Mouse (Mus musculus) intestine, embryonic 15.5 days (tissue): ENCODE results near the gene Ttc16. TPM values are rescaled to one million over a fixed set of nuclear protein-coding genes. Genes with fewer than 3 reads are reported as not detected.
A peak's percentile ranks its signal among the peaks of the same experiment; 100 is the strongest.

ENCODE experiments used
- ATAC-seq: fragments of 200-750 bp; cut with Nextera tagmentation; 2 replicates; pipeline ENCODE4 v1.8.0; 2017; ENCODE audit warnings: moderate TSS enrichment, moderate library complexity
- H3K27ac ChIP-seq: fragments of 300-500 bp; sonication (generic); 2 replicates; pipeline ENCODE4 v1.5.1; 2015; ENCODE audit warnings: mild to moderate bottlenecking, inconsistent platforms
- H3K27me3 ChIP-seq: fragments of 300-500 bp; sonication (generic); replicated peaks from 2 replicates; pipeline ENCODE4 v1.6.1; 2015; ENCODE audit warnings: inconsistent platforms
- H3K36me3 ChIP-seq: fragments of 300-500 bp; sonication (generic); 2 replicates; pipeline ENCODE4 v1.6.1; 2015; ENCODE audit warnings: inconsistent platforms
- H3K4me1 ChIP-seq: fragments of 300-500 bp; sonication (generic); replicated peaks from 2 replicates; pipeline ENCODE4 v1.6.1; 2015; ENCODE audit warnings: inconsistent platforms
- H3K4me2 ChIP-seq: fragments of 300-500 bp; sonication (generic); replicated peaks from 2 replicates; pipeline ENCODE4 v1.6.1; 2015; ENCODE audit warnings: mild to moderate bottlenecking, inconsistent platforms
- H3K4me3 ChIP-seq: fragments of 300-500 bp; sonication (generic); replicated peaks from 2 replicates; pipeline ENCODE4 v1.5.1; 2015; ENCODE audit warnings: inconsistent platforms
- H3K9ac ChIP-seq: fragments of 300-500 bp; sonication (generic); 2 replicates; pipeline ENCODE4 v1.6.1; 2015; ENCODE audit warnings: inconsistent platforms
- H3K9me3 ChIP-seq: fragments of 300-500 bp; sonication (generic); 2 replicates; pipeline ENCODE4 v1.6.1; 2016; ENCODE audit warnings: inconsistent platforms
- WGBS: fragments of 180-500 bp; shearing (Covaris S2); methylation state at CpG from one replicate; pipeline ENCODE4 v1.1.7; 2015; 5-methylcytosine and 5-hydroxymethylcytosine counted together
- polyA plus RNA-seq: library from polyadenylated mRNA; unstranded; fragments of >200 nt; fragmentation: Nextera tagmentation; extraction: Ambion mirVana; gene quantifications from 2 replicates; pipeline ENCODE4 v1.2.1, GENCODE M21; 2015

Ttc16 gene
- polyA plus RNA-seq, 1 experiment from 2014 or later = 0.29 TPM

DNA sequence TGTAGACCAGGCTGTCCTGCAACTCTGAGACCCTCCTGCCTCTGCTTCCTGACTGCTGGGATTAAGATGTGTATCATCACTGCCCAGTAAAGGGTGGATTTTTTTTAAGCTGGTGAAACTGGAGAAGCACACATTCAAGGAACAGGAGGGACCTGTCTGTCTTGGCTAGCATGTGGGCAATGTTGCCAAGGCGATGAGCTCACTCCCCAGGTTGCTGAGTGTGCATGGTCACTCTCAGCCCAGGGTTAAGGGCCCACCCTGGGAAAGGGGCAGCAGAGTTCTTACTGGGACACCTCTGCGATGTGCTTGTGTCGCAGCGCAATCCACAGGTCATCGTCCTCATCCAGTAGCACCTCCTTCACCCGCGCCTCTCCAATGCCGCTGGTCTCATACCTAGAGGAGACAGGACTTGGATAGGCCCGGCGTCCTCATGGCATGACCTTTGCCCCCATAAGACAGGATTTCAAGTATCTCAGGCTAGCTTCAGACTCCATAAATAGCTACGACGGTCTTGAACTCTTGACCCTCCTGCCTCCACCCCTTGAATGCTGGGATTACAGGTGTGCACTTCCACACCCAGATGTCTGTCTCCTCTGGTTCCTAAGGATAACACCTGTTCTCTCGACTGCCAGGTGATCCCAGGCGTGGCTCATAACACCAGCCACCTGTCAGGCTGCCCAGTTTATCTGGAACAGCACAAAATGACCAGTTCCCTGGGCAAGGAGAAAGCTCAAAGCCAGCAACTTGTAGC, 33.6 kb upstream of the Ttc16 start:
- Histone ChIP-seq H3K9ac (no peak overlapping the region), H3K27me3 (no peaks in the 10 kb centered on the region), H3K36me3 (peaks cover 9% of the 10 kb centered on the region; the same call in 1 of the 2 replicates), H3K4me3 (no peak overlapping the region), H3K9me3 (no peaks in the 10 kb centered on the region), H3K4me2 (no peak overlapping the region), H3K27ac (no peak overlapping the region), H3K4me1 (no peaks in the 10 kb centered on the region)
- ATAC-seq = peak; percentile 76
- 80% methylated on average over 14 of the region's 14 CpGs for WGBS

DNA sequence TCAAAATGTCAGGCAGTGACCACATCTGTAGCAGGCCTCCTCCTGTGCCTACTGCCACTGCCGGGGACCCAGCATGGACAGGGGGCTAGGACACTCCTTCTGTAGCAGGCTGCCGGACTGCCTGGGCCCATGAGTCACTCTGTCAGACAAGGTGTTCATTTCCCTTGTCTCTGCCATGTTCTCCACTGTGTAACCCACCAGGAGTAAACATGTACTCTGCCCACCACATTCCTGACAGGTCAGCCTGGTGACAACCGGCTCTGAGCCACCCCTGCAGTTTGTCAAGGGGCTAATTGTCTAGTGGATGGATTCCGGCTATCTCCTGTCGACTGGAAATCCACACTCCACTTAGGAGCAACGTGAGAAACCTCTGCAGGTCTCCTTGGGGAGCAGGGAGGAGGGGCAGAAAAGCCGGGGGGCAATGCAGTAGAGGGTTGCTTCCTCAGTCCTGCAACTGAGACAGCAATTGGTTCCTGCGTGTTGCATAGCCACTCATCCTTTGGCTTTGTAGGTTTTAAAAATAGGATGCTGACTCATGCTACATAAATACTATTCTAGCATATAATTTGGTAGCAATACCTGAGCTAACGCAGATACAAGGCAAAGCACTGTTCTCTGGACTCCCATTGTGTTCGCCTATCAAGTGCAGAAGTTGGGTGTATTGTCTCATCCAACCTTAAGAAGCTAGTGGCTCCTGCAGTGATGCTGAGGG, 23.0 kb upstream of the Ttc16 start:
- peaks cover 9% of the 10 kb centered on the region for H3K36me3 ChIP-seq
- WGBS = 51% methylated on average over 10 of the region's 10 CpGs
- H3K4me2 ChIP-seq = no peak overlapping the region
- no peak overlapping the region for H3K9ac ChIP-seq
- no peak overlapping the region for H3K27ac ChIP-seq
- no peaks in the 10 kb centered on the region for H3K27me3 ChIP-seq
- ATAC-seq = no peak
- H3K4me3 ChIP-seq = no peak overlapping the region
- no peaks in the 10 kb centered on the region for H3K4me1 ChIP-seq
- H3K9me3 ChIP-seq = no peaks in the 10 kb centered on the region

DNA sequence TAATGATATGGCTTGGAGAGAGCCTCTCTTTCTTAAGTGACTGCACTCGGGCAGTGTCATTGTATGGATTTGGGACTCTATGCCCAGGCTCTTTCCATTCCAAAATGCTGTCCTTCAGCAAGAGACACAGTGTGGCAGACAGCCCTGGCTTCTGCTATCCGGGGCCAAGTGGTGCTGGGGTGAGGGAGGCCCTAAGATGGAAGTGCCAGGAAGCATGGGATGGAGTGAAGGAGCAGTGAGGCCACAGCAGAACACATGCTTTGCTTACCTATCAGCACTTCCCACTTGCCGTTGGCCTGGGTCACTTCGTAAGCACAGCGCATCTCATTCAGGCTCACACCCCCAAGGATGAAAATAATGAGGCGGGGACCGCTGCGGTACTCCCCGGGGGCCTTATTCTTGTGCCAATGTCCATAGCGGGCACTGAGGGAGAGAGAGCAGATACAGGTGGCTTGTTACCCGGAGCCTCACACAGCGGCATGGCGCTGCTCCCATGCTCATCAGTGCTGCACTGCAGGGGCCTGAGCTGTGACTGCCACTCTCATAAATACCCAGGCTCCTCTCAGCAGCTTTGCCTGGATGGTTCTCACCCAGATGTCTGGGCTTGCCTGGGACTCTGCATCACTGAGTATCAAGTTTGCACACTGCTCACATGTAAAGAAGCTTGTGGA, 20.4 kb upstream of the Ttc16 start:
- no peaks in the 10 kb centered on the region for H3K27me3 ChIP-seq
- H3K27ac ChIP-seq = no peak overlapping the region
- no peak overlapping the region for H3K4me2 ChIP-seq
- H3K36me3 ChIP-seq = peaks cover 9% of the 10 kb centered on the region
- no peak overlapping the region for H3K9ac ChIP-seq
- ATAC-seq = no peak
- no peaks in the 10 kb centered on the region for H3K4me1 ChIP-seq
- 90% methylated on average over 13 of the region's 13 CpGs for WGBS
- no peak overlapping the region for H3K4me3 ChIP-seq
- no peaks in the 10 kb centered on the region for H3K9me3 ChIP-seq

DNA sequence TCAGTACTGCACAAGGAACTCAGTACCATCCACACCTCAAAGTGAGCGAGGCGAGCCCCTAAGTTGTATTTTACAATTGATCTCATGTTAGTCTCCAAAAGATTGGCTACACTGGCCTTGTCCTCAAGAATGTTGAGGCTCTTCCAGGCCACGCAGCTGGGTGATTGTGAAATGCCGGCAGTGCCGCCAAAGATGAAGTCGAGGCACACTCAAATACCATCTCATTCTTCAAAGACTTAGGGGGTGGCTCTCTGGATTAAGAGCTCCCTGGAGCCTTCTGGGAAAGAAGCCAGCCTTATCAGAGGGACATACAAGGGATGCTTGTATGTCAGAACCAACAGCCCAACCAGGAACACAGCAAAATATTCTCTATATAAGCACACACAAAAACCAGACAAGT, 15.9 kb upstream of the Ttc16 start:
- Histone ChIP-seq H3K9ac (no peak overlapping the region), H3K4me3 (no peak overlapping the region), H3K9me3 (no peaks in the 10 kb centered on the region), H3K27me3 (no peaks in the 10 kb centered on the region), H3K36me3 (0 out of 2 replicates have a peak, but pooled peaks cover 2% of the 10 kb centered on the region), H3K4me2 (no peak overlapping the region), H3K27ac (no peak overlapping the region), H3K4me1 (no peaks in the 10 kb centered on the region)
- ATAC-seq = no peak
- 75% methylated on average over 6 of the region's 6 CpGs for WGBS

DNA sequence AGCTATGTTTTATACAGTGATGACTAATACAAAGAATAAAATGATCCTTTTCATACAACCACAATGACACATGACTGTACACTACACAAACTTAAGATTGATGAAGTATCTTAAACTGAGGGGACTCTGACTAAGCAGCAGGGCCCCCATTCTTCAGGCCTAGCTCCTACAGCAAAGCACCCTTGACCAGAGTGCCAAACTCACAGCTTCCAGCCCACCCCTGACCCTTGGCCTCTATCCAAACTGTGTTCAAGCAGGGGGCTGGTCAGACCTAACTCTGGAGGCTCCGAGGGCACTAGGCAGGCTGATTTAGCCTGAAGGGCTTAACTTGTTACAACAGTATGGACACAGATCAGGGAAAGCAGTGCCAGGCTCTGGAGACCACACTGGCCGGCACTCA, 13.1 kb upstream of the Ttc16 start:
- WGBS = 59% methylated on average over 2 of the region's 2 CpGs
- H3K4me1 ChIP-seq = no peaks in the 10 kb centered on the region
- ATAC-seq = no peak
- H3K9ac ChIP-seq = no peak overlapping the region
- no peak overlapping the region for H3K27ac ChIP-seq
- H3K9me3 ChIP-seq = no peaks in the 10 kb centered on the region
- no peaks in the 10 kb centered on the region for H3K27me3 ChIP-seq
- H3K4me3 ChIP-seq = no peak overlapping the region
- no peaks in the 10 kb centered on the region for H3K36me3 ChIP-seq
- no peak overlapping the region for H3K4me2 ChIP-seq

DNA sequence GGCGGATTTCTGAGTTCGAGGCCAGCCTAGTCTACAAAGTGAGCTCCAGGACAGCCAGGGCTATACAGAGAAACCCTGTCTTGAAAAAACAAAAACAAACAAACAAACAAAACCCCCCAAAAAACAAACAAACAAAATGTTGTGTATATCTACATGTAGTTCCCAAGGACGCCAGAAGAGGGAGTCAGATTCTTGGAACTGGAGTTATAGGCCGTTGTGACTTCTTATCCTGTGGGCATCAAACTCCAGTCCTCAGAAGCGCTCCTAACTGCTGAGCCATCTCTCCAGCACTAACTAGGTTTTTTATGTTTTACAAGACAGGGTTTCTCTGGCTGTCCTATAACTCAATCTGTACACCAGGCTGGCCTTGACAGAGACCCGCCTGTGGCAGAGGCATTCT, 11.7 kb upstream of the Ttc16 start:
- Histone ChIP-seq H3K27ac (no peak overlapping the region), H3K27me3 (no peaks in the 10 kb centered on the region), H3K9ac (no peak overlapping the region), H3K4me2 (no peak overlapping the region), H3K36me3 (no peaks in the 10 kb centered on the region), H3K4me3 (no peak overlapping the region), H3K4me1 (no peaks in the 10 kb centered on the region), H3K9me3 (no peaks in the 10 kb centered on the region)
- 64% methylated on average over 6 of the region's 6 CpGs for WGBS
- no peak for ATAC-seq

DNA sequence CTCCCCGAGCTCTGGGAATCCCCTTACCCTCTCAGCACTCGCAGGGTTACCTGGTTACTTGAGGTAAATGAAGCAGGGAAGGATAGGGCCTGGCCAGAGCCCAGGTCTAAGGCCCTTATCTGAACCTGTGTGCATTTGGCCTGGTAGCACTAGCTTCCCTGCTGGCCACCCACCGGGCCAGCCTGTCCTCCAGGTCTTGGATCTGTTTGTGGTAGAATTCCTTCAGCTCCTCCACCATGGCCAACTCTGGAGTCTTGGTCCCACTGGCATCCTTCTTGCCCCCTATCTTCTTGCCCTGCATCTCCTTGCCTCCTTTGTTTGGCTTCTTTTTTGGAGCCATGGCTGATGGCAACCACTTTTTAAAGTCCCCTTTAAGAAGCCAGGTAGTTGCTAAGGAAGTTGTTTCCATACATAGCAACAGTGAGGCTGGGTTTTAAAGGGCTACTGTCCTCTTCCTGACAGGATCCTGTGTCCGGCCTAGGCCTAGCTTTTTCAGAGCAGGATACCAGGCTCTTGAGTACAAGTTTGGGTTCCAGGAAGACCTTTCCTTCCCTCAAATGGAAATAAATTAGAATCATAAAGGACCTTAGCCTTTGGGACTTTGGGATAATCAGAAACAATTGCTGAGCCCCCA, 8.7 kb upstream of the Ttc16 start, which contains the start of gene Cfap157:
TSS of gene Cfap157 (minus strand) at position 381 of the 634 bp plus-strand sequence.
- ATAC-seq = no peak

DNA sequence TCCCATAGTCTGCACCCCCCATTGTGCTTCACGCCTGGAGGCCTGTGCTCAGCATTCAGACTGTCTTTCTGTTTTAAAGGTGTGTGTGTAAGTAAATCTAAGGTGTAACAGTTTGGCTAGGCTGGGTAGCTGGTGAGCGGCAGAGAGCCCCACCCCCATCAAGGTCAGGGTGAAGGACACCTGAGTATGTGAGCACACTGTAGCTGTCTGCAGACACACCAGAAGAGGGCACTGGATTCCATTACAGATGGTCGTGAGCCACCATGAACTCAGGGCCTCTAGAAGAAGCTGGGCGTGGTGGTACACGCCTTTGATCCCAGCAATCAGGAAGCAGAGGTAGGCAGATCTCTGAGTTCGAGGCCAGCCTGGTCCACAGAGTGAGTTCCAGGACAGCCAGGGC, 6.3 kb upstream of the Ttc16 start:
- Histone ChIP-seq H3K27me3 (no peaks in the 10 kb centered on the region), H3K4me1 (no peaks in the 10 kb centered on the region), H3K4me2 (no peak overlapping the region), H3K4me3 (no peak overlapping the region), H3K9me3 (no peaks in the 10 kb centered on the region), H3K36me3 (no peaks in the 10 kb centered on the region), H3K9ac (no peak overlapping the region), H3K27ac (no peak overlapping the region)
- ATAC-seq = no peak
- WGBS = 68% methylated on average over 6 of the region's 6 CpGs

More for the DNA sequence above, 8.7 kb upstream of the Ttc16 start, which contains the start of gene Cfap157:
- H3K27ac ChIP-seq = no peak within 1 kb of the TSS
- H3K9ac ChIP-seq = no peak within 1 kb of the TSS
- no peak within 1 kb of the TSS for H3K4me2 ChIP-seq
- H3K9me3 ChIP-seq = no peaks in the 10 kb centered on the region
- H3K36me3 ChIP-seq = no peaks in the 10 kb centered on the region
- H3K4me3 ChIP-seq = no peak within 1 kb of the TSS
- H3K4me1 ChIP-seq = no peaks in the 10 kb centered on the region
- 53% methylated on average over 4 of the region's 4 CpGs for WGBS
- H3K27me3 ChIP-seq = no peaks in the 10 kb centered on the region

DNA sequence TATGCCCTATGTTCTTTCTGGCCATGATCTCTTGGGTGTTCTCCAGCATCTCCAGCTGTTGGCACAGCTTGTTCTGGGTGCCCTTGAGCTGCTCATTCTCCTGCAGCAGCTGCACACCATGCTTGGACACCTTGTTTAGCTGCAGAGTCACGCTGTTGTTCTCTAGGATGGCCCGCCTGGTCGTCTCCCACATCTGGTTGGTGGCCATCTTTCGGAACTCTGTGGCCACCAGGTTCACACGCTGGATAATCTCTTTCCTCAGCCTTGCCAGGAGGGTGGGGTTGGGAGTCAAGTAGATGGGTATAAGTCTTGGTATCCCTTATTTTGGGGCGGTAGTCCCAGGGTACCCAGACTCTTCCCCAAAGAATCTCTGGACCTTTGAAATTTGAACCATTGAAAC, 4.3 kb upstream of the Ttc16 start:
- Histone ChIP-seq H3K9me3 (no peaks in the 10 kb centered on the region), H3K4me2 (no peak overlapping the region), H3K4me3 (no peak overlapping the region), H3K36me3 (no peaks in the 10 kb centered on the region), H3K27me3 (no peaks in the 10 kb centered on the region), H3K9ac (no peak overlapping the region), H3K27ac (no peak overlapping the region), H3K4me1 (peaks cover 9% of the 10 kb centered on the region; the same call in 1 of the 2 replicates)
- ATAC-seq = no peak
- WGBS = 91% methylated on average over 6 of the region's 6 CpGs

DNA sequence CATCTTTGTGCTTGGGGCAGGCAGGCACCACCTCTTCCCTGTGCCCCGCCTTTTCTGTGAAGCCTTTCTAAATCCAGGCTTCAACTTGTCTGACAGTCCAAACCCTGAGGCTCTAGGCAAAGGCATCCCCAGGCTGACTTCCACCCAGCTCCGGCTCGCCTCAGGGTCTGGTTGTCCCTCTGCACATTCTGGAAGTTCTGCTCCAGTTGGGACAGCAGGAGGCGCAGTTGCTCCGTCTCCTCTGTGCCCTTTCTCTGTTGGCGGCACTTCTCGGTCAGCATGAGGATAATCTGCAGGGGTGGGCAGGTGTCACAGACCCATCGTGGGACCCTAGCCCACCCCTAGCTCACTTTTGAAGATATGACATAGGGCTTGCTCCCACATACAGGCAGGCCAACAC, 3.7 kb upstream of the Ttc16 start:
- no peak for ATAC-seq
- Histone ChIP-seq H3K4me3 (no peak overlapping the region), H3K27me3 (no peaks in the 10 kb centered on the region), H3K9me3 (no peaks in the 10 kb centered on the region), H3K4me1 (peaks cover 14% of the 10 kb centered on the region; the same call in 1 of the 2 replicates), H3K9ac (no peak overlapping the region), H3K4me2 (no peak overlapping the region), H3K36me3 (no peaks in the 10 kb centered on the region), H3K27ac (no peak overlapping the region)
- WGBS = 17% methylated on average over 8 of the region's 8 CpGs

DNA sequence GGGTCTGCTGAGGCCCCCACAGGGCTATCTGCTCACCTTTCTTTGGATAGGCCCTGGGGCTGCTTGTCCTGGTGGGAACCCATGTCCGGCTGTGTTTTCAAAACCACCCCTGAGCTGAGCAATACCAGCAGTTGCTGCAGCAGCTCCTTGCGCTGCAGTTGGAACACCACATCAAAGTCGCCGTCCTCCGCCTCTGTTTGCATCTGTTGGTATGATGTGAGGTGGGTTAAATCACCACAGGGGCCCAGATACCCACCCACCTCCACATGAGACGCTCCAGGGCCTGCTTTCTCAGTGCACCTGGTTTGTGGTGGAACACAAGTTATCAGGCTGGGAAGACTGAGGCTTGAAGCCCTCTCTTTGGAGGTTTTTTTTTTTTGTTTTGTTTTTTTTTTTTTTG, 2.6 kb upstream of the Ttc16 start:
- Histone ChIP-seq H3K4me2 (no peak overlapping the region), H3K36me3 (no peaks in the 10 kb centered on the region), H3K9me3 (no peaks in the 10 kb centered on the region), H3K27ac (no peak overlapping the region), H3K9ac (no peak overlapping the region), H3K4me3 (no peak overlapping the region), H3K27me3 (no peaks in the 10 kb centered on the region), H3K4me1 (peaks cover 17% of the 10 kb centered on the region; the same call in 1 of the 2 replicates)
- ATAC-seq = no peak
- 95% methylated on average over 6 of the region's 6 CpGs for WGBS

DNA sequence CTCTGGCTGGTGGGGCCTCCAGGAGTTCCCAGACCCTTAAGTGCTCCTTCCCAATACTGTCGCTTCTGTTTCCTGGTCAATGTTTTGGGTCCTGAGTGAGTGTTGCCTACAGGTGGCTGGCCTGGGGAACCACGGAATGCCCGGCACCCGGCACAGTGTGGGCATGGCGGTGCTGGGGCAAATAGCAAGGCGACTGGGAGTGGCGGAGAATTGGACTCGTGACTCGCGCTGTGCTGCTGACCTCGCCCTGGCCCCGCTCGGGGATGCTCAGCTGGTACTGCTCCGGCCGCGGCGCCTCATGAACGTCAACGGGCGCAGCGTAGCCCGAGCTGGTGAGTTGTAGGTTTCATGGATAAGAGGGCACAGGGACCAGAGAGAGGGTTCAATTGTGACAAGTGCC, 759 bp upstream of the Ttc16 start:
- Histone ChIP-seq H3K9me3 (no peaks in the 10 kb centered on the region), H3K27ac (no peak overlapping the region), H3K4me2 (peak overlapping the region; percentile 87), H3K36me3 (no peaks in the 10 kb centered on the region), H3K27me3 (no peaks in the 10 kb centered on the region), H3K9ac (peak overlapping the region; percentile 36; the same call in 1 of the 2 replicates), H3K4me3 (peak overlapping the region; percentile 58), H3K4me1 (peaks cover 24% of the 10 kb centered on the region)
- 15% methylated on average over 22 of the region's 22 CpGs for WGBS
- no peak for ATAC-seq
